Mouse (Mus musculus): ENCODE measurements at regions not wholly inside any gene's neighbourhood (a gene's known extent, or its start where the extent isn't known, plus 50 kb on each side); places are given as distances from the start of the nearest gene placed in this dataset.

GRCm38 (mm10) chr6:31830610-31831009, 219.4 kb upstream of the 1700012A03Rik start:
- no peak for TF ChIP-seq POLR2A (IDR thresholded peaks at IDR 0.05; ENCODE audit: low read depth, low read length)
- TF ChIP-seq CTCF (IDR thresholded peaks at IDR 0.05; ENCODE audit: extremely low read depth, insufficient read length, insufficient replicate concordance, low read depth, low read length) = no peak
